ENCODE assay signal across 22 mouse cellular contexts in the genomic region with DNA sequence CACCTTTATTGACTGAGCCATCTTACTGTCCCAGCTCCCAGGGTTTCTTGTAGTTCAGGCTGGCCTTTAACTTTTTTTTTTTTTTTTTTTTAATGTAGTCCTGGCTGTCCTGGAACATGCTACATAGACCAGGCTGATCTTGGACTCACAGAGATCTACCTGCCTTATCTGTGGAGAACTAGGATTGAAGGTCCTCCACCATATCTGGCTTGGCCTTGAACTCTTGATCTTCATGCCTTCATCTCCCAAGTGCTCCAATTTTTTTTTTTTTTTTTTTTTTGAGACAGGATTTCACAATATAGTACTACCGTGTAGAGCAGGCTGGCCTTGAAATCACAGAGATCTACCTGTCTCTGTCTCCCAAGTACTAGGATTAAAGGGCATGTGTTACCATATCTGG. TPM values are rescaled to one million over a fixed set of nuclear protein-coding genes. Genes with fewer than 3 reads are reported as not detected.
DNase-seq lines count a peak whose midpoint lies in the region; TF ChIP-seq lines count a peak whose summit lies in the region.
"Had no signal": no experiment of that assay in that cellular context is flagged by ENCODE, and none has a peak within 500 bp of the region (broad histone marks: within the 10 kb centered on the region; RNA-seq: fewer than 3 reads in every experiment).

No protein-coding gene starts in this region.

- H3K79me2 ChIP-seq in CH12.LX (replicated peaks; ENCODE audit: control insufficient read depth, extremely low read depth, insufficient read depth, poor library complexity, severe bottlenecking) (no peaks in the 10 kb centered on the region), MEL (ENCODE audit: control insufficient read depth, insufficient read depth, low read length, poor library complexity) (peaks cover 3% of the 10 kb centered on the region; the same call in 1 of the 2 replicates)

- TF ChIP-seq RAD21 in CH12.LX (IDR thresholded peaks at IDR 0.05; ENCODE audit: low read depth, low read length), result no peak
- TF ChIP-seq RAD21 in MEL (IDR thresholded peaks at IDR 0.05; ENCODE audit: low read depth, low read length), result no peak

- dilution Hi-C loops in CH12.LX (cut with MboI; ENCODE audit: extremely low pct_ligation_motif_present, extremely low pct_unique_long_range_greater_than_20kb, low sequenced_read_pairs), result no loop called here

- no peak for DNase-seq in CH12.LX (ENCODE audit: extremely low read depth)
- DNase-seq in MEL (ENCODE audit: low read depth, low spot score), result no peak
- no peak for DNase-seq in cerebellum, postnatal 10 days
- no peak for DNase-seq in layer of hippocampus, adult 2 months (ENCODE audit: low spot score in 2 of 2)
- DNase-seq in lung, postnatal 14 days, result no peak
- DNase-seq: adrenal gland, adult 2 months; adrenal gland, adult 8-10 months; adrenal gland, postnatal 10 days; adrenal gland, postnatal 14 days; adrenal gland, postnatal 25 days; adrenal gland, postnatal 36 days; B cell, adult 2 months; cerebellum, adult 11 months; cerebellum, adult 11-12 months; cerebellum, adult 18-20 months; cerebellum, adult 2 months; cerebellum, adult 8-10 months; cerebellum, adult 9-10 months had no signal

- no peaks in the 10 kb centered on the region for H3K27me3 ChIP-seq in CH12.LX (replicated peaks)
- peaks cover 9% of the 10 kb centered on the region; the same call in 1 of the 2 replicates for H3K27me3 ChIP-seq in E14TG2a.4 (ENCODE audit: insufficient read depth, low read length)
- H3K27me3 ChIP-seq in MEL (ENCODE audit: control insufficient read depth in 1 of 2, insufficient read depth in 2 of 2, low read length in 2 of 2), result no peaks in the 10 kb centered on the region
- H3K27me3 ChIP-seq: Patski had no signal

- no peaks in the 10 kb centered on the region for H3K9me3 ChIP-seq in CH12.LX (replicated peaks; ENCODE audit: low read length)
- no peaks in the 10 kb centered on the region for H3K9me3 ChIP-seq in E14TG2a.4 (ENCODE audit: low read length)
- no peaks in the 10 kb centered on the region for H3K9me3 ChIP-seq in MEL (replicated peaks; ENCODE audit: insufficient read depth, low read length)
- H3K9me3 ChIP-seq: G1E had no signal

- TF ChIP-seq CTCF in CH12.LX (conservative IDR thresholded peaks at IDR 0.05 in 1 of 2, IDR thresholded peaks at IDR 0.05 in 1 of 2; ENCODE audit: low read depth in 2 of 2, low read length in 2 of 2), result no peak
- TF ChIP-seq CTCF in E14TG2a.4 (conservative IDR thresholded peaks at IDR 0.05; ENCODE audit: low read length), result no peak
- TF ChIP-seq CTCF in MEL (IDR thresholded peaks at IDR 0.05 in 2 of 3, conservative IDR thresholded peaks at IDR 0.05 in 1 of 3; ENCODE audit: control insufficient read depth in 1 of 3, insufficient read depth in 1 of 3, low read depth in 2 of 3, low read length in 3 of 3, poor library complexity in 1 of 3, severe bottlenecking in 1 of 3), result no peak
- TF ChIP-seq CTCF in layer of hippocampus, adult 2 months (conservative IDR thresholded peaks at IDR 0.05), result no peak

- H3K9ac ChIP-seq in CH12.LX (ENCODE audit: insufficient read depth, low read depth) (no peak overlapping the region), MEL (ENCODE audit: control insufficient read depth, low read depth, low read length, poor library complexity, severe bottlenecking) (no peak overlapping the region)

- TF ChIP-seq POLR2A in CH12.LX (IDR thresholded peaks at IDR 0.05; ENCODE audit: low read depth, low read length), result no peak
- no peak for TF ChIP-seq POLR2A in MEL (IDR thresholded peaks at IDR 0.05; ENCODE audit: control insufficient read depth in 1 of 2, insufficient read depth in 1 of 2, low read depth in 1 of 2, low read length in 2 of 2, poor library complexity in 1 of 2)

- in situ Hi-C loops in CH12.LX (cut with MboI; ENCODE audit: low pct_ligation_motif_present, low pct_unique_long_range_greater_than_20kb, low sequenced_read_pairs), result no loop called here

- H3K36me3 ChIP-seq in CH12.LX (replicated peaks in 1 of 2; ENCODE audit: control insufficient read depth in 1 of 2, insufficient read depth in 1 of 2, low read length in 1 of 2) (peaks cover 0 to 2% of the 10 kb centered on the region in 2 experiments), E14TG2a.4 (ENCODE audit: insufficient read depth, low read length) (no peaks in the 10 kb centered on the region), MEL (ENCODE audit: control insufficient read depth in 1 of 2, insufficient read depth in 2 of 2, low read length in 2 of 2) (peaks cover 0 to 20% of the 10 kb centered on the region in 2 experiments; a peak in 2 of 4 replicates)
- H3K36me3 ChIP-seq: G1E had no signal

- H3K27ac ChIP-seq in CH12.LX (ENCODE audit: insufficient read depth, low read depth) (no peak overlapping the region), MEL (ENCODE audit: control insufficient read depth, low read depth, low read length) (no peak overlapping the region)
- no peak overlapping the region for H3K27ac ChIP-seq in layer of hippocampus, adult 2 months

- H3K4me3 ChIP-seq in CH12.LX (replicated peaks in 1 of 3; ENCODE audit: low read depth in 2 of 3, low read length in 2 of 3, poor library complexity in 1 of 3) (no peak overlapping the region), E14TG2a.4 (replicated peaks; ENCODE audit: low read length) (peak overlapping the region; percentile 24), MEL (ENCODE audit: control insufficient read depth in 1 of 2, insufficient read depth in 1 of 2, low read depth in 2 of 2, low read length in 2 of 2) (no peak overlapping the region)
- no peak overlapping the region for H3K4me3 ChIP-seq in layer of hippocampus, adult 2 months

- TF ChIP-seq EP300 in CH12.LX (IDR thresholded peaks at IDR 0.05; ENCODE audit: low read length) (no peak), MEL (IDR thresholded peaks at IDR 0.05; ENCODE audit: low read depth in 1 of 2, low read length in 2 of 2) (no peak)

- H3K4me1 ChIP-seq in CH12.LX (ENCODE audit: control insufficient read depth in 1 of 2, insufficient read depth in 2 of 2), result peaks cover 5 to 44% of the 10 kb centered on the region in 2 experiments; a peak in 3 of 4 replicates
- H3K4me1 ChIP-seq in E14TG2a.4 (replicated peaks; ENCODE audit: low read depth, low read length), result peaks cover 73% of the 10 kb centered on the region
- H3K4me1 ChIP-seq in MEL (ENCODE audit: control insufficient read depth in 1 of 2, insufficient read depth in 2 of 2, low read length in 2 of 2), result peaks cover 14 to 25% of the 10 kb centered on the region in 2 experiments

- H3K4me2 ChIP-seq in CH12.LX (ENCODE audit: insufficient read depth, low read depth, poor library complexity, severe bottlenecking), result no peak overlapping the region

TF ChIP-seq in CH12.LX, 34 proteins besides CTCF, POLR2A, EP300 and RAD21:
- TF ChIP-seq ZNF384 (IDR thresholded peaks at IDR 0.05; ENCODE audit: low read depth, low read length) (peak; percentile 53), NELFE (IDR thresholded peaks at IDR 0.05; ENCODE audit: low read depth, low read length) (no peak), GABPA (IDR thresholded peaks at IDR 0.05; ENCODE audit: insufficient replicate concordance, low read depth, low read length) (no peak)

TF ChIP-seq in MEL, 35 proteins besides CTCF, POLR2A, EP300 and RAD21:
- TF ChIP-seq MEF2A (IDR thresholded peaks at IDR 0.05; ENCODE audit: extremely low read depth, insufficient replicate concordance, low read depth, low read length, poor library complexity, severe bottlenecking) (no peak), ZNF384 (IDR thresholded peaks at IDR 0.05; ENCODE audit: low read depth, low read length) (peak; percentile 63)

RNA-seq across cellular contexts. Expression of a gene that starts 2.6 kb away (rescaled TPM):
- total RNA-seq in CH12.LX (2012; rRNA removed) (10.2 and 13.1 TPM in 2 replicates), CH12.LX (2014; rRNA removed) (5.9 and 6.3 TPM in 2 replicates), MEL (2012; rRNA removed) (5.9 and 6.0 TPM in 2 replicates)
- polyA plus RNA-seq in CH12.LX (2012; ENCODE audit: insufficient read length, low read depth) (20.2 and 21.4 TPM in 2 replicates), MEL (2012; ENCODE audit: insufficient read depth in 1 of 2, insufficient read length in 2 of 2, low read depth in 1 of 2, low replicate concordance in 2 of 2, missing spikeins in 1 of 2) (10 to 100 TPM in 1 of 2 experiments, not detected in 1; 26.8 TPM)
- total RNA-seq in layer of hippocampus, adult 2 months (2021), result 10 to 100 TPM; 32.5 to 44.4 TPM

RNA-seq across cellular contexts. Expression of a gene that starts 14.8 kb away (rescaled TPM):
- 0.84 and 1.0 TPM in 2 replicates for total RNA-seq in CH12.LX (2012; rRNA removed)
- 0.21 and 0.39 TPM in 2 replicates for total RNA-seq in CH12.LX (2014; rRNA removed)
- polyA plus RNA-seq in CH12.LX (2012; ENCODE audit: insufficient read length, low read depth), result 1.1 and 1.9 TPM in 2 replicates
- total RNA-seq in MEL (2012; rRNA removed), result 2.4 and 2.7 TPM in 2 replicates
- 1 to 10 TPM in 1 of 2 experiments, not detected in 1; 6.5 TPM for polyA plus RNA-seq in MEL (2012; ENCODE audit: insufficient read depth in 1 of 2, insufficient read length in 2 of 2, low read depth in 1 of 2, low replicate concordance in 2 of 2, missing spikeins in 1 of 2)
- 10 to 100 TPM; 15.0 to 16.2 TPM for total RNA-seq in layer of hippocampus, adult 2 months (2021)

RNA-seq across cellular contexts. Expression of a gene that starts 23.6 kb away (rescaled TPM):
- 6.5 and 11.2 TPM in 2 replicates for total RNA-seq in CH12.LX (2012; rRNA removed)
- total RNA-seq in CH12.LX (2014; rRNA removed), result 0.51 and 0.78 TPM in 2 replicates
- 1.9 and 2.5 TPM in 2 replicates for polyA plus RNA-seq in CH12.LX (2012; ENCODE audit: insufficient read length, low read depth)
- 0.46 and 0.62 TPM in 2 replicates for total RNA-seq in MEL (2012; rRNA removed)
- polyA plus RNA-seq in MEL (2012; ENCODE audit: insufficient read depth in 1 of 2, insufficient read length in 2 of 2, low read depth in 1 of 2, low replicate concordance in 2 of 2, missing spikeins in 1 of 2), result under 1 TPM in 1 of 2 experiments, not detected in 1; 0.77 TPM
- total RNA-seq in layer of hippocampus, adult 2 months (2021), result 1 to 10 TPM; 6.3 to 6.7 TPM
- total RNA-seq: G1E had no signal
- polyA plus RNA-seq: CD4-positive, CD25-positive, alpha-beta regulatory T cell, adult 4 months; G1E had no signal

RNA-seq across cellular contexts. Expression of a gene that starts 33.8 kb away (rescaled TPM):
- total RNA-seq in CH12.LX (2012; rRNA removed) (31.6 and 34.5 TPM in 2 replicates), CH12.LX (2014; rRNA removed) (14.6 and 18.1 TPM in 2 replicates), MEL (2012; rRNA removed) (48.3 and 53.1 TPM in 2 replicates)
- polyA plus RNA-seq in CH12.LX (2012; ENCODE audit: insufficient read length, low read depth) (78.3 and 79.5 TPM in 2 replicates), MEL (2012; ENCODE audit: insufficient read depth in 1 of 2, insufficient read length in 2 of 2, low read depth in 1 of 2, low replicate concordance in 2 of 2, missing spikeins in 1 of 2) (100 to 1,000 TPM; 122 to 224 TPM)
- total RNA-seq in layer of hippocampus, adult 2 months (2021), result 10 to 100 TPM; 23.5 to 24.0 TPM

RNA-seq across cellular contexts. Expression of a gene that starts 33.9 kb away (rescaled TPM):
- total RNA-seq in CH12.LX (2012; rRNA removed) (25.8 and 28.5 TPM in 2 replicates), CH12.LX (2014; rRNA removed) (79.3 and 83.5 TPM in 2 replicates), MEL (2012; rRNA removed) (43.2 and 52.2 TPM in 2 replicates)
- polyA plus RNA-seq in CH12.LX (2012; ENCODE audit: insufficient read length, low read depth) (61.1 and 64.7 TPM in 2 replicates), MEL (2012; ENCODE audit: insufficient read depth in 1 of 2, insufficient read length in 2 of 2, low read depth in 1 of 2, low replicate concordance in 2 of 2, missing spikeins in 1 of 2) (10 to 100 TPM; 66.1 to 71.8 TPM)
- 10 to 100 TPM; 59.7 to 61.3 TPM for total RNA-seq in layer of hippocampus, adult 2 months (2021)
